In genomic region chr9:46392641-46393321, GRCm38 (mm10) we compare ENCODE assay signal across 9 mouse cellular contexts.
DNase-seq lines count a peak whose midpoint lies in the region; ATAC-seq and TF ChIP-seq lines count a peak whose summit lies in the region.
"Had no signal": no experiment of that assay in that cellular context is flagged by ENCODE, and none has a peak within 500 bp of the region (broad histone marks: within the 10 kb centered on the region; RNA-seq: fewer than 3 reads in every experiment).

No protein-coding gene starts in this region.

- no peak; the same call in 1 of the 2 replicates for ATAC-seq in kidney, embryonic 15.5 days (replicated peaks; ENCODE audit: low FRiP score)

- H3K4me2 ChIP-seq in kidney, embryonic 15.5 days, result peak overlapping the region; percentile 38
- H3K4me2 ChIP-seq: liver, embryonic 15.5 days had no signal

- no peak overlapping the region for H3K9ac ChIP-seq in kidney, embryonic 15.5 days
- H3K9ac ChIP-seq: liver, embryonic 15.5 days had no signal

- peak; percentile 55 for TF ChIP-seq CTCF in lung, adult 2 months (IDR thresholded peaks at IDR 0.05; ENCODE audit: insufficient read depth, low read length)

- H3K27me3 ChIP-seq in kidney, embryonic 15.5 days, result peaks cover 48% of the 10 kb centered on the region

- TF ChIP-seq POLR2A in lung, adult 2 months (IDR thresholded peaks at IDR 0.05; ENCODE audit: borderline replicate concordance, extremely low read depth, low read depth, low read length), result no peak

- peaks cover 16% of the 10 kb centered on the region for H3K4me1 ChIP-seq in kidney, embryonic 15.5 days
- H3K4me1 ChIP-seq in lung, adult 2 months (ENCODE audit: control insufficient read depth, insufficient read depth, low read length), result 0 out of 2 replicates have a peak, but pooled peaks cover 3% of the 10 kb centered on the region
- H3K4me1 ChIP-seq: liver, embryonic 15.5 days had no signal

- H3K9me3 ChIP-seq in kidney, embryonic 15.5 days (replicated peaks), result no peaks in the 10 kb centered on the region
- H3K9me3 ChIP-seq: liver, embryonic 15.5 days had no signal

- H3K36me3 ChIP-seq in kidney, embryonic 15.5 days, result no peaks in the 10 kb centered on the region
- H3K36me3 ChIP-seq: liver, embryonic 15.5 days had no signal

- DNase-seq in left cerebral cortex, adult 18-20 months (ENCODE audit: low spot score in 2 of 2), result peak; percentile 59 to 71
- no peak for DNase-seq in left cerebral cortex, adult 11 months (ENCODE audit: low spot score)
- DNase-seq in cerebellum, postnatal 36 days, result peak; percentile 83
- peak; percentile 8 for DNase-seq in gastrocnemius, postnatal 25 days
- DNase-seq in lung, adult 2 months, result peak; percentile 53
- peak; percentile 4 for DNase-seq in ovary, adult 18-20 months (ENCODE audit: low spot score)
- DNase-seq in urinary bladder, postnatal 10 days (ENCODE audit: low spot score), result peak; percentile 27

- 6% methylated on average over 23 of the region's 23 CpGs for WGBS in kidney, embryonic 15.5 days
- 6% methylated on average over 23 of the region's 23 CpGs for WGBS in lung, adult 2 months

- no peak overlapping the region for H3K4me3 ChIP-seq in kidney, embryonic 15.5 days (replicated peaks)
- no peak overlapping the region for H3K4me3 ChIP-seq in lung, adult 2 months (replicated peaks; ENCODE audit: extremely low read depth, low read depth, low read length)
- H3K4me3 ChIP-seq: liver, embryonic 15.5 days had no signal

- no peak overlapping the region for H3K27ac ChIP-seq in kidney, embryonic 15.5 days
- H3K27ac ChIP-seq: liver, embryonic 15.5 days had no signal
